Mouse (Mus musculus) bone marrow macrophage, adult 2 months (primary cell): ENCODE results near the gene Kctd19. TPM values are rescaled to one million over a fixed set of nuclear protein-coding genes. Genes with fewer than 3 reads are reported as not detected.
A peak's percentile ranks its signal among the peaks of the same experiment; 100 is the strongest.

Experiments
- H3K27ac ChIP-seq: 2 replicates; pipeline ENCODE4 v1.5.1; 2012; ENCODE audit warnings: low read depth, low read length; ENCODE audit not compliant: insufficient read depth
- H3K4me1 ChIP-seq: 2 replicates; pipeline ENCODE4 v1.6.1; 2012; ENCODE audit warnings: low read length; ENCODE audit not compliant: control insufficient read depth, insufficient read depth
- H3K4me3 ChIP-seq: 2 replicates; pipeline ENCODE4 v1.5.1; 2012; ENCODE audit warnings: mild to moderate bottlenecking, low read length, moderate library complexity; ENCODE audit not compliant: insufficient read depth
- CTCF ChIP-seq: IDR thresholded peaks from 2 replicates; pipeline ENCODE4 v1.5.1; 2012; ENCODE audit warnings: low read depth, mild to moderate bottlenecking, low read length, moderate library complexity
- POLR2A ChIP-seq: IDR thresholded peaks from 2 replicates; pipeline ENCODE4 v1.6.1; 2012; ENCODE audit warnings: mild to moderate bottlenecking, low read depth, low read length, borderline replicate concordance
- polyA plus RNA-seq: library from polyadenylated mRNA; stranded (reverse); fragments of >200 nt; gene quantifications from 2 replicates; pipeline ENCODE4 v1.2.4, GENCODE M21; 2012; ENCODE audit not compliant: missing spikeins, insufficient read depth, insufficient read length

The Kctd19 gene
- polyA plus RNA-seq, 1 experiment, result not detected

DNA sequence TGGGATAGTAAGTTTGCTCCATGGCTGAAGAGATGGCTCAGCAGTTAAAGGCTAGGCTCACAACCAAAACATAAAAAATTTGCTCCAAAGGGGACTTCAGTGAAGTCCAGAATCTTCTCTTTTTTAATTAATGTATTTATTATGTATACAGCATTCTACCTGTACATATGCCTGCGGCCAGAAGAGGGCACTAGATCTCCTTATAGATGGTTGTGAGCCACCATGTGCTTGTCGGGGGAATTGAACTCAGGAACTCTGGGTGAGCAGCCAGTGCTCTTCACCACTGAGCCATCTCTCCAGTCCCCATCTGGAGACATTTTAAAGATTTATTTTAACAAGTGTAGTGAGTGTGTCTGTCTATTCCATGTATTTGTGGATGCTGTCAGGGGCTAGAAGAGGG, 46.2 kb downstream of the Kctd19 start:
- TF ChIP-seq CTCF, result 0 out of 2 replicates have a peak, but pooled peaks have one; percentile 11
- no peak for TF ChIP-seq POLR2A
- H3K4me1 ChIP-seq, result peaks cover 10% of the 10 kb centered on the region
- H3K4me3 ChIP-seq, result no peak overlapping the region
- H3K27ac ChIP-seq, result no peak overlapping the region

GRCm38 (mm10) chr8:105361751-105362702, 51.3 kb downstream of the Kctd19 start:
- H3K27ac ChIP-seq, result peak overlapping the region; percentile 53

DNA sequence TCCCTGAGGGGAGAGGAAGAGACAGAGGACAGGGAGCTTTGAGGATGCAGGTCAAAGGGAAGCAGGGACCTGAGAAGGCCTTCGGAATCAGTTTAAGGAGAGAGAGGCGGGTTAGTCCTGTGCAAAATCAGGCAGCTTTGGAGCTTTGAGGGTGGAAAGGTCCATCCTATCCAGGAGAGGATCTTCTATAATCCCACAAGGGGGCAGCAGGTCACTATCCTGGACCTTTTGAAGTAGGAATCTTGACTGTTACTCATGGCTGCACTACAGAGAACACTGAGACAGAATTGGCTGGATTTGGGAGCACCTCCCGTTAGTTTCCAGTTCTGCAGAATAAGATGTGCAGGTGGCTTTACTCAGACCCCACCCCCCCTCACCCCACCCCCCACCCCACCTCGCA, 53.7 kb downstream of the Kctd19 start:
- TF ChIP-seq POLR2A (no peak), CTCF (0 out of 2 replicates have a peak, but pooled peaks have one; percentile 18)
- no peak overlapping the region for H3K4me3 ChIP-seq
- H3K27ac ChIP-seq, result no peak overlapping the region
- peaks cover 16% of the 10 kb centered on the region for H3K4me1 ChIP-seq

More at GRCm38 (mm10) chr8:105361751-105362702, 51.3 kb downstream of the Kctd19 start:
- no peak overlapping the region for H3K4me3 ChIP-seq
- no peak for TF ChIP-seq CTCF
- TF ChIP-seq POLR2A, result no peak
- peaks cover 16% of the 10 kb centered on the region for H3K4me1 ChIP-seq

- Histone ChIP-seq H3K4me3 (no peak overlapping the region), H3K27ac (no peak overlapping the region), H3K4me1 (peaks cover 16% of the 10 kb centered on the region)
- no peak for TF ChIP-seq CTCF
Measured at GRCm38 (mm10) chr8:105359208-105359607, 54.1 kb downstream of the Kctd19 start.

DNA sequence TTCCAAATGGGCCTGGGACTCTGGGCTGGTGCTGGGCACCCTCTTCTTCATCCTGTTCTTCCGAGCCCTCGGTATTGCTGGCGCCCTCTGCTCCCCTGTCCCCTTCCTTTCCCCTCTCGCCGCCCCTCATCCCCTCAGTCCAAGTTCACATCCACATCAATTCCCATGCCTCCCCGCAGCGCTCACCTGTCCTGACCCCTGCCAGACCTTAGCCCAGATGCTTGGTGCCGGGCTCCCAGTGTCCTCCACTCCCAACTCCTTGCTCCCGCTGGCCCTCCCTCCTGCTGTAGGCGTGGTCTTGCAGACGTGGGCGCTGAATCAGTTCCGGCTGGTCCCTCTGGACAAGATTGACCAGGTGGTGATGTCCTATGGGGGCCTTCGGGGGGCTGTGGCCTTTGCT, 56.6 kb downstream of the Kctd19 start:
- H3K27ac ChIP-seq, result no peak overlapping the region
- no peak for TF ChIP-seq CTCF
- no peak for TF ChIP-seq POLR2A
- peaks cover 4% of the 10 kb centered on the region for H3K4me1 ChIP-seq
- H3K4me3 ChIP-seq, result no peak overlapping the region

DNA sequence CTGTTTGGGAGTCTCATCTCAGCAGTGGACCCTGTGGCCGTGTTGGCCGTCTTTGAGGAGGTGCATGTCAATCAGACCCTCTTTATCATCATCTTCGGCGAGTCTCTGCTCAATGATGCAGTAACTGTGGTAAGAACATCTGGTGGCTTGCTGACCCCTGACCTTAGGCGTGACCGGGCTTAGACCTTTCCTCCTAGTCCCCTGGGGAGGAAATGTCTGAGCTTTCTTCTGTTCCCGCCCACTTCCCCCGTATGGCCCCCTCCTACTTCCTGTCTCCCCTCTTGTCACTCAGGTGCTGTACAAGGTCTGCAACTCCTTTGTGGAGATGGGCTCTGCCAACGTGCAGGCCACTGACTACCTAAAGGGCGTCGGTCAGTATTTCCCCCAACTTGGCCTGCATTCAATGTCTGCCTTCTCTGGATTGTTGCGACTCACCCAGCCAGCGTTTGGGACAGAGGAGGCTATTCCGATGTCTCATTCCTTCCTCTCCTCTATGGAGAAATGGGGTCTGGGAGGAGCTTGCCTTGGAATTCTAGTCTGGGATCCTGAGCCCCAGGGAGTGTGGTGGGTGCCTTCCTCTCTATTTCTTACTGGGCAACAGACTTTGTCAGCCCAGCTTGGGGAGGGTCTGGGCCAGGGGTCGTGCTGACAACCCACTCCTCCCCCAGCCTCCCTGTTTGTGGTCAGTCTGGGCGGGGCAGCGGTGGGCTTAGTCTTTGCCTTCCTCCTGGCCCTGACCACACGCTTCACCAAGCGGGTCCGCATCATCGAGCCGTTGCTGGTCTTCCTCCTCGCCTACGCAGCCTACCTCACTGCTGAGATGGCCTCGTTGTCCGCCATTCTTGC, 57.9 kb downstream of the Kctd19 start:
- Histone ChIP-seq H3K4me1 (no peaks in the 10 kb centered on the region), H3K4me3 (no peak overlapping the region), H3K27ac (no peak overlapping the region)
- TF ChIP-seq POLR2A, result no peak
- no peak for TF ChIP-seq CTCF

DNA sequence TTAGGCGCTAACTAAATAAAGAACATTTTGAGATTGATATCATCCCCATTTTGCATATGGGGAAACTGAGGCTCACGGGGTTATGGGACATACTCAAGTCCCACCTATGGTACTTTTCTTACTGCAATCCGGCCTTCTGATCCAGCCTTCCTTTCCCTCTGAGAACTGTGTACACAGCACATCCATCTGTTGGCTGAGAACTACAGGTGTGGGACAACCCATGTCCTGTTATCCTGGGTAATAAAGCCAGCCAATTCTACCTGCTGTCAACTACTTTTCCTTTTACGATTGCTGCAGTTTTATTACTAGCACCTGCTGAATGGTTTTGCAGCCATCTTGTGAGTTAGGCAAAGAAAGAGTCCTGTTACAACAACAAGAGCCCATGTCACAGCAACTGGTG, 58.8 kb downstream of the Kctd19 start:
- no peak overlapping the region for H3K4me3 ChIP-seq
- no peak for TF ChIP-seq POLR2A
- no peak for TF ChIP-seq CTCF
- no peak overlapping the region for H3K27ac ChIP-seq
- no peaks in the 10 kb centered on the region for H3K4me1 ChIP-seq

GRCm38 (mm10) chr8:105353583-105354135, 59.6 kb downstream of the Kctd19 start:
- no peak for TF ChIP-seq CTCF
- TF ChIP-seq POLR2A, result no peak
- Histone ChIP-seq H3K4me1 (no peaks in the 10 kb centered on the region), H3K4me3 (no peak overlapping the region), H3K27ac (no peak overlapping the region)

GRCm38 (mm10) chr8:105350186-105350585, 63.1 kb downstream of the Kctd19 start:
- TF ChIP-seq POLR2A, result no peak
- no peak for TF ChIP-seq CTCF
- H3K4me3 ChIP-seq, result no peak overlapping the region
- H3K4me1 ChIP-seq, result peaks cover 11% of the 10 kb centered on the region
- no peak overlapping the region for H3K27ac ChIP-seq
